Mouse (Mus musculus) stomach, postnatal 0 days (tissue): Measurements from ENCODE around the gene Trim44.

Source experiments
- CTCF ChIP-seq: IDR thresholded peaks from 2 replicates; pipeline ENCODE4 v1.5.1; 2016; ENCODE audit warnings: antibody characterized with exemption, low read depth, mild to moderate bottlenecking, moderate library complexity
- EP300 ChIP-seq: optimal IDR thresholded peaks from 2 replicates; pipeline ENCODE3; 2016; ENCODE audit warnings: antibody characterized with exemption

- no peak for TF ChIP-seq CTCF
- no peak for TF ChIP-seq EP300
Observed at GRCm38 (mm10) chr2:102377370-102377769, 30.3 kb downstream of the Trim44 start.
